Mouse (Mus musculus): ENCODE measurements around the gene Idi2. TPM values are rescaled to one million over a fixed set of nuclear protein-coding genes. Genes with fewer than 3 reads are reported as not detected.

Idi2 gene
- polyA plus RNA-seq (2017; shearing (Covaris generic)): not detected

GRCm38 (mm10) chr13:8952563-8952962 is at the start of gene Idi2:
Idi2 (plus strand) TSS chr13:8952863.

GRCm38 (mm10) chr13:8948131-8948530 is 4.5 kb upstream of the Idi2 start, which contains the start of gene Gm9745:
Gm9745 (minus strand) TSS chr13:8948231.

GRCm38 (mm10) chr13:8995990-8996786 is 43.5 kb downstream of the Idi2 start, which contains the start of gene Gtpbp4:
Gtpbp4 (minus strand) TSS chr13:8996083.

Other genes starting within 250 kb of the Idi2 start
- 35.0 TPM for gene Wdr37, start 81.0 kb upstream of the Idi2 start, polyA plus RNA-seq (2017; shearing (Covaris generic))
- 36.4 TPM for gene Idi1, start 67.4 kb upstream of the Idi2 start, polyA plus RNA-seq (2017; shearing (Covaris generic))
- not detected for gene Gm9745, start 4.6 kb upstream of the Idi2 start, polyA plus RNA-seq (2017; shearing (Covaris generic))
- 104 TPM for gene Gtpbp4, start 43.2 kb downstream of the Idi2 start, polyA plus RNA-seq (2017; shearing (Covaris generic))
- 16.4 TPM for gene Larp4b, start 141.0 kb downstream of the Idi2 start, polyA plus RNA-seq (2017; shearing (Covaris generic))